Mouse (Mus musculus): ENCODE data around the gene Ranbp3l. TPM values are rescaled to one million over a fixed set of nuclear protein-coding genes. Genes with fewer than 3 reads are reported as not detected.
A peak's percentile ranks its signal among the peaks of the same experiment; 100 is the strongest.

Ranbp3l gene
- polyA plus RNA-seq, 1 experiment from 2014 or later: 0.31 TPM

DNA sequence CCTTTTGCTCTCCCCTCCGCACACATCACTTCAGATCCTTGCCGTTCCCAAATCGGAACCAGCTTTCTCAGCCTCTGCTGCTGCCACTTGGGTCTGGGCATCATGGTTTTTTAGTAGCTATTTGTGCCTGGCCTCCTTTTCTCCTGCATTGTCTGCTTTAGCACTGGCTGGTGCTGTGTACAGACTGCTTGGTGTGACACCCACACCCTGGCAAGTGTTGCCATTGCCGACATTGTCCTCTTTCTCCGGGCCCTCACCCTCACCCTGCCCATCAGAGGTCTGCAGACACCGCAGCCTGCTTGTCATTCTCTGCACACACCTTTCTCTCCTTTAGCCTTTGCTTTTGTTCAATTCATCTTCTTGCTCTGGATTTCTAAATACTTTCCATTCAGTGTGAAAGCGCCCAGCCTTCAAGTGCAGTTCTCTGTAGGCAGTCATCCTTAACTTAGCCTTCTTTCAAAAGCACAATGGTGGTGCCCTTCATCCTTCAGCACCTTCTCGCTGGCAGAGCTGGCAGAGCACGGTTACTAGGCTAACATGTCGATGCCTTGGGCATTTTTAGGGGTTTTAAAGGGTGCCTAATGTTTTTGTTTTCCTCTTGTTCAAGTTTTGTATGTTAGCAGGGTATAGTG, 132.8 kb downstream of the Ranbp3l start:
- Histone ChIP-seq H3K36me3 (ENCODE audit: control insufficient read depth, insufficient read depth, low read length) (peaks cover 8% of the 10 kb centered on the region), H3K4me2 (ENCODE audit: low read depth, low read length) (no peak overlapping the region), H3K9me3 (ENCODE audit: control insufficient read depth, low read length) (no peaks in the 10 kb centered on the region), H3K27ac (ENCODE audit: low read length) (no peak overlapping the region), H3K9ac (ENCODE audit: low read depth, low read length) (no peak overlapping the region), H3K4me3 (ENCODE audit: low read length) (no peak overlapping the region), H3K27me3 (replicated peaks; ENCODE audit: control insufficient read depth, insufficient read depth, low read length) (no peaks in the 10 kb centered on the region), H3K4me1 (ENCODE audit: control insufficient read depth, insufficient read depth, low read length) (no peaks in the 10 kb centered on the region)
- no peak for ATAC-seq
- 88% methylated on average over 10 of the region's 10 CpGs for WGBS

DNA sequence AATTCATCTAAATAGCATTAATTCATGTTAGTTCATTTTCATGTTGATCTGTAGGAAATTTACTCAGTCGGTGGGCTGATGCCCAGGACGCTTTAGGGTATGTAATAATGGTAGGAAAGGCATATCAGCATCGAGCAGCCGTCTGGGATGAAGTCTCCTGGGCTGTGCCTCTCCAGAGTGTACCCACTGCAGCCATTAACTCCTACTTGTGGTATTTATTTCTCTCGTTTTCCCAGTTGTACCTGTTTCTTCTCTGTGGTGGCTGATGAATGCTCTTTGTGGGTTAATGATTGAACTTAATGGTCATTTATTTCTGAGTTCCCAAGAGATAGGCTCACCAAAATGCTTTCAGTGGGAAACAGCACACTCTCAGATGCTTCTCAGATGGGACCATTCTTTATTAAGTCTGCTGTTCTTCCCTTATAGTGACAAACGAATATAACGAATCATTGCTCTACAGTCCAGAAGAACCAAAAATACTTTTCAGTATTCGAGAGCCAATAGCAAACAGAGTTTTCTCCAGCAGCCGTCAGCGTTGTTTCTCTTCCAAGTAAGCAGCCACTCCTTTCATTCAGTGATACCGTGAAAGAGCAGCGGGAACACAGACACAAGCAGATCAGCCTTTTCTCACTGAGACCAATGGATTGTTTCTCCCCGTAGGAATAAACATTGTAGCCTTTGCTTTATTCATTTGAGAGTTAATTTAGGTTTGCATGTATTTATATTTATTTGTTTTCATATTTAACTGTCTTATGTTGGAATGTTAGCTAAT, 138.7 kb downstream of the Ranbp3l start:
- Histone ChIP-seq H3K4me1 (ENCODE audit: control insufficient read depth, insufficient read depth, low read length) (no peaks in the 10 kb centered on the region), H3K27ac (ENCODE audit: low read length) (peak overlapping the region; percentile 18; the same call in 1 of the 2 replicates), H3K9me3 (ENCODE audit: control insufficient read depth, low read length) (no peaks in the 10 kb centered on the region), H3K27me3 (replicated peaks; ENCODE audit: control insufficient read depth, insufficient read depth, low read length) (no peaks in the 10 kb centered on the region), H3K36me3 (ENCODE audit: control insufficient read depth, insufficient read depth, low read length) (peaks cover 2% of the 10 kb centered on the region), H3K9ac (ENCODE audit: low read depth, low read length) (no peak overlapping the region), H3K4me2 (ENCODE audit: low read depth, low read length) (no peak overlapping the region), H3K4me3 (ENCODE audit: low read length) (no peak overlapping the region)
- 61% methylated on average over 13 of the region's 13 CpGs for WGBS
- ATAC-seq: peak; percentile 83

DNA sequence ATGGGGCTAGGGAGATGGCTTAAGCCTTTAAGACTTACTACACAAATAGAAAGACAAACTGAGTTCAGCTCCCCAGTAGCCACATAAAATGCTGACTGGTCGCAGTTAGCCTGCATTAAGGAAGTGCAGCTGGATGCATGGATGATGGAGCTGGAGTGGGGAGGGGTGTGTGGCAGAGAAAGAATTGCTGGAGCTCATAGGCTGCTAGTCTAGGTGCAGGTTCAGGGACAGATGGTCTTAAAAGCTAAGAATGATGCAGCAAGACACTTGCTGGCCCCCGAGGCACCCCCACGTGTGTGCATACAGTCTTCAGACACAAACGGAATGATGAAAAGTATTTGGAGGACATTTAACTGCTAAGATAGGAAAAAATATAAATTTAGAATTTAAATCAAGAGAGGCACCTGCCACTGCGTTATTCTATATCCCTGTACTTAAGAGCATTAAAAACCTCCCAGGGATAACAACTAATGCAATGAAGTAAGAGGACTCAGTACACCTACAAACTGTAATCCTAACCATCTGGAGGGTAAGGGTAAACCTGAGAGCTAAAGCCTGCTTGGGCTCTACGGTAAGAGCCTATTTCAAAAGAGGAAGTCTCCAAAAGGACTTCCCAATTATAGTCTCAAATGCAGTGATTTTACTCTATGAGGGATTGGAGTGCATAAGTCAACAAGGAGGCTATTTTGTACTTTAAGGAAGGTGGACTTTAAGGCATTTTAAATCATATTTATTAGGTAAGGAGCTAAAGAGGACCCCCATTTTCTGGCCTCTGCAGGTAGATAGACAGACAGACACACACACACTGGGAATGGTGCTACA, 143.0 kb downstream of the Ranbp3l start:
- ATAC-seq: no peak
- no peak overlapping the region for H3K9ac ChIP-seq (ENCODE audit: low read depth, low read length)
- H3K4me2 ChIP-seq (ENCODE audit: low read depth, low read length): no peak overlapping the region
- 84% methylated on average over 6 of the region's 6 CpGs for WGBS
- no peaks in the 10 kb centered on the region for H3K9me3 ChIP-seq (ENCODE audit: control insufficient read depth, low read length)
- H3K4me1 ChIP-seq (ENCODE audit: control insufficient read depth, insufficient read depth, low read length): peaks cover 9% of the 10 kb centered on the region; the same call in 1 of the 2 replicates
- H3K36me3 ChIP-seq (ENCODE audit: control insufficient read depth, insufficient read depth, low read length): peaks cover 12% of the 10 kb centered on the region; the same call in 1 of the 2 replicates
- H3K4me3 ChIP-seq (ENCODE audit: low read length): no peak overlapping the region
- H3K27me3 ChIP-seq (replicated peaks; ENCODE audit: control insufficient read depth, insufficient read depth, low read length): no peaks in the 10 kb centered on the region
- no peak overlapping the region for H3K27ac ChIP-seq (ENCODE audit: low read length)

DNA sequence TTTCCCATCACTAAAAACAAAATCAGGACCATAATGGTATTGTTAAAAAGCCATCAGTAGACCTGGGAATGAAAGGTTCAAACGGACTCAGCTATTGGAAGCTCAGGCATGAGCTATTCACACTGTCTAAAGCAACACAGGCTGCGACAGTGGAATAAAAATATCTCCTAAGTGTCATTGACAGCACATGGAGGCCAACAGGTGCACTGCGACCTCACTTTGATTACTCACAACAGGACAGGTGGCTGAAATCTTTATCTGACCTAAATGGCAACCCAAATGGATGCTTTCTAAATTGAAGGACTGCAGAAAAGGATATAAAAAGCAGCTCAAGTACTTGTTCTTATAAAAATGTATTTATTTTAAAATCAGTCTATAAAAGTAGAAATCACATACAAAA, 143.9 kb downstream of the Ranbp3l start:
- ATAC-seq: no peak
- WGBS: 79% methylated on average over 3 of the region's 3 CpGs
- H3K9ac ChIP-seq (ENCODE audit: low read depth, low read length): no peak overlapping the region
- H3K4me1 ChIP-seq (ENCODE audit: control insufficient read depth, insufficient read depth, low read length): peaks cover 9% of the 10 kb centered on the region; the same call in 1 of the 2 replicates
- H3K27me3 ChIP-seq (replicated peaks; ENCODE audit: control insufficient read depth, insufficient read depth, low read length): no peaks in the 10 kb centered on the region
- H3K9me3 ChIP-seq (ENCODE audit: control insufficient read depth, low read length): no peaks in the 10 kb centered on the region
- H3K4me2 ChIP-seq (ENCODE audit: low read depth, low read length): no peak overlapping the region
- H3K4me3 ChIP-seq (ENCODE audit: low read length): no peak overlapping the region
- no peak overlapping the region for H3K27ac ChIP-seq (ENCODE audit: low read length)
- peaks cover 12% of the 10 kb centered on the region; the same call in 1 of the 2 replicates for H3K36me3 ChIP-seq (ENCODE audit: control insufficient read depth, insufficient read depth, low read length)

DNA sequence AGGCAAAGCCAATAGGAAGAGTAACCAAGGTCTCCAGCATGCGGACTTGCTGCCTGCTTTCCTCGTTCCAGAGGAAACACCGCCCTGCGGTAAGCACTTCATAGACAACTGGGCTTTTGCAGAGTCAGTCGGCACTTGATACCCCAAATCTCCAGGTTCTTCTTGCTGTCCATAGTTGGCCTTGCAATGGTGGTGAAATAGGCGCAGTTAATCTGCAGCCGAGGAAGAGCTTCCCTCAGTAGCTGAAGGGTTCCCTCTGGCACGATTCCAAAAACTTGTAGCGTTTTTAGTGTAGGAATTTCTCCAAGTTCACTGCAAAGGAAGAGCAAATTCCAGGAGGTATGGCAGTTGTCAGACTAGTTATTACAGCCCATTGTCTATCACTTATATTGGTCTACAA, 145.8 kb downstream of the Ranbp3l start:
- peak; percentile 17; the same call in 1 of the 2 replicates for ATAC-seq
- H3K27ac ChIP-seq (ENCODE audit: low read length): no peak overlapping the region
- no peak overlapping the region for H3K4me2 ChIP-seq (ENCODE audit: low read depth, low read length)
- peaks cover 9% of the 10 kb centered on the region; the same call in 1 of the 2 replicates for H3K4me1 ChIP-seq (ENCODE audit: control insufficient read depth, insufficient read depth, low read length)
- no peak overlapping the region for H3K9ac ChIP-seq (ENCODE audit: low read depth, low read length)
- no peak overlapping the region for H3K4me3 ChIP-seq (ENCODE audit: low read length)
- no peaks in the 10 kb centered on the region for H3K27me3 ChIP-seq (replicated peaks; ENCODE audit: control insufficient read depth, insufficient read depth, low read length)
- peaks cover 12% of the 10 kb centered on the region; the same call in 1 of the 2 replicates for H3K36me3 ChIP-seq (ENCODE audit: control insufficient read depth, insufficient read depth, low read length)
- no peaks in the 10 kb centered on the region for H3K9me3 ChIP-seq (ENCODE audit: control insufficient read depth, low read length)
- WGBS: 65% methylated on average over 9 of the region's 9 CpGs

DNA sequence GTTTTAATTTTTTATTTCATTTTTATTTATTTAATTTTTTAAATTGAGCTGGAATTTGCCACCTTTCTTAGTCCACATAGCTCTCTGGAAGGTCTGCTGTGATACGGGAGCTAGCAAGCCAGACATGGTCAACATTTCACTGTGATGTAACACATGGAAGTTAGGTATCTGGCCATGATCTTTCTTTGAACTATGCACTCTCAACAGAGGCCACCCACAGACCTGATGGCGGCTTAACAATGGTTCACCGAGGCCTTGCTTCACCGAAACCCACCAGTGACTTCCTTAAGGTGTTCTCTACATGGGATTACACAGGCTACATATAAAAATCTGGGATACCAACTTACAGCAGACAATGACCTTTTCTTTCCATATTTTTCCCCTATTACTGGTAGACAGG, 146.4 kb downstream of the Ranbp3l start:
- Histone ChIP-seq H3K4me3 (ENCODE audit: low read length) (no peak overlapping the region), H3K27me3 (replicated peaks; ENCODE audit: control insufficient read depth, insufficient read depth, low read length) (no peaks in the 10 kb centered on the region), H3K9me3 (ENCODE audit: control insufficient read depth, low read length) (no peaks in the 10 kb centered on the region), H3K9ac (ENCODE audit: low read depth, low read length) (no peak overlapping the region), H3K36me3 (ENCODE audit: control insufficient read depth, insufficient read depth, low read length) (peaks cover 17% of the 10 kb centered on the region), H3K4me1 (ENCODE audit: control insufficient read depth, insufficient read depth, low read length) (peaks cover 9% of the 10 kb centered on the region; the same call in 1 of the 2 replicates), H3K27ac (ENCODE audit: low read length) (no peak overlapping the region), H3K4me2 (ENCODE audit: low read depth, low read length) (no peak overlapping the region)
- ATAC-seq: peak; percentile 64
- 65% methylated on average over 4 of the region's 4 CpGs for WGBS

DNA sequence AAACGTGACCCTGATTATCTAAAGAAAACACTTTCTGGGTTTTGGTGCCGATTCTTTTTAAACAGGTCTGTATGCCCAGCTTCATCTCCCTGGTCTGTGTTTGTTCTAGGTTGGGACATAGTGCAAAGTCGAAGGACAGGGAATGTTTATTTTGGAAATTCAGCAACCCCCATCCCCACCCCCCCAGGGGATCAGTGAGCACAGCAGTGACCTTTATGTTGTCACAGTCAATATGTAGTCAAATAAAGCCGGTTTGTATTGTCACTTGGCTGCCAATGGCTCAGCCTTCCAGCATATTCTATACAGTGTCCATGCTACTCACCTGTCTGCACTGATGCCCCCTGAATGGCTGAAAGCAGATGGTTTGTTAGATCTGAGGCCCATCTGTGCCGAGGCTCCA, 146.8 kb downstream of the Ranbp3l start:
- Histone ChIP-seq H3K9me3 (ENCODE audit: control insufficient read depth, low read length) (no peaks in the 10 kb centered on the region), H3K36me3 (ENCODE audit: control insufficient read depth, insufficient read depth, low read length) (peaks cover 17% of the 10 kb centered on the region), H3K4me1 (ENCODE audit: control insufficient read depth, insufficient read depth, low read length) (peaks cover 9% of the 10 kb centered on the region; the same call in 1 of the 2 replicates), H3K4me3 (ENCODE audit: low read length) (no peak overlapping the region), H3K4me2 (ENCODE audit: low read depth, low read length) (no peak overlapping the region), H3K27me3 (replicated peaks; ENCODE audit: control insufficient read depth, insufficient read depth, low read length) (no peaks in the 10 kb centered on the region), H3K9ac (ENCODE audit: low read depth, low read length) (no peak overlapping the region), H3K27ac (ENCODE audit: low read length) (no peak overlapping the region)
- ATAC-seq: peak; percentile 48
- WGBS: 34% methylated on average over 5 of the region's 5 CpGs

Measured in intestine, embryonic 16.5 days (tissue).